Mouse (Mus musculus) cerebellum, adult 18-20 months (tissue): ENCODE results near the gene Ube2ql1.
A peak's percentile ranks its signal among the peaks of the same experiment; 100 is the strongest.

Source experiments
- DNase-seq, 2 experiments: peaks; one replicate each; pipeline ENCODE4 v3.0.0; 2021

Gene Ube2ql1

DNA sequence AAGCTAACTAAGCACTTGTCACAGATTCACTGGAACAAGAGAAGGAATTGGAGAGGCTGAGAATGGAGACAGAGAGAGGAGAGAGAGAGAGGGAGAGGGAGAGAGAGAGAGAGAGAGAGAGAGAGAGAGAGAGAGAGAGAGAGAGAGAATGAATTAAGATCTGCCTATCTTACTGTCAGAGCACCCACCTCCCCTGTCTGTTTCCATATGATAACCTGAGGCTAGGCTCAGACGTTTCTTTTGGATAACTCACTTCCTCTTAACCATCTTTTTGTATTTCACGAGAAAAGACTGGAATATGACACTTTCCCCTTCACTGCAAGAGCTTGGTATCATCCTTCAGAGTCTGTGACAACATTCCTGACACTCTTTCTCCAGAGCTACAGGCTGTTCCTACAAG lies 32.8 kb downstream of the Ube2ql1 start:
- DNase-seq: no peak

- DNase-seq: no peak
Measured at GRCm38 (mm10) chr13:69703505-69703904, 36.2 kb downstream of the Ube2ql1 start.

- DNase-seq: no peak
Measured at GRCm38 (mm10) chr13:69701397-69701796, 38.3 kb downstream of the Ube2ql1 start.

- DNase-seq: no peak
Measured at GRCm38 (mm10) chr13:69700827-69701226, 38.9 kb downstream of the Ube2ql1 start.

DNA sequence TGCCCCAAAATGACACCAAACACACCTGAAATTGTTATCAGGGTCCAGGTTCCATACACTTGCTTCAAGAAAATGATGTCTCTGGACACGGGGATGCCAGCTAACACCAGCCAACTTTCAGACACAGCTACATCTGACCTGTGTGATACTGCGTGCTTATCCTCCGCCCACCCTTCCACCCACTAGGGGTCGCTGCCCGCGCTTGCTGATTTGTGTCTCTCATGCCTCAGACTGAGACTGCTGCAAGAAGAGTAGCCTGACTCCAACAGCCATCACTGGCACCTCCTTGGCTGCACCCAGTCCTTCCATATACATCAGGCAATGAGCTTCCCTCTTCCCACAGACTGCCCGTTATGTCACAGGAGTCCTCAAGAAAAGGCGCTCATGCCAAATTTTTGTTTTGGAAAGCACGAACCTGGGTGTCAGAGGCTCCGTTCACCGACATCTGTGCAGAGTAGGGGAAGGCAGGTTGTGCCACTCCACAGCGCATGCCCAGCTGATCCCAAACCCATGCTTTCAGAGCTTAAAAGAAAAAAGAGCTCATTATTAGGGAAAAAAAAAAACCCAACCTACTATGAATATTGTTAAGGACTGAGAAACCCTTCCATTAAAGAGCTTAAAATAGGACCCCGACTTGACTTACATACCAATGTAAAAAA lies 43.2 kb downstream of the Ube2ql1 start:
- DNase-seq: peak; percentile 89 to 91

DNA sequence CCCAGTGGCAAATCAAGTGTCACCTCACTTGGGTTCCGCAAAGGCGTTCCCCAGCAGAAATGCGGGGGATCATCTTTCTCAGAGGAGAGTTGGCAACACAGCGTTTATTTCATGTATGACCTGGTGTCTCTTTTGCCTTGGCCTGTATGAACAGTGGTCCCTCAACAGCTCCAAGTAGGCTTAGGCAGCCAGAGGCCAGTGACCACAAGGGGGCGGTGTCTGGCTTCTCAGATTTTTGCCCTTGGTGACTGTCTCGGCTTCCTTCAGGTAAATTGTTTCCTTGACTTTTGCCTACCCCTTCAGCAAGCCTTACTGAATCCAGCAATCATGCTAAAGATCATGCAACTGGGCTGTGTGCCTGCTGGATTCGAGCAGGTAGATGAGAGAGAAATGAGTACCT lies 48.6 kb downstream of the Ube2ql1 start:
- peak; percentile 53 to 68 for DNase-seq

DNA sequence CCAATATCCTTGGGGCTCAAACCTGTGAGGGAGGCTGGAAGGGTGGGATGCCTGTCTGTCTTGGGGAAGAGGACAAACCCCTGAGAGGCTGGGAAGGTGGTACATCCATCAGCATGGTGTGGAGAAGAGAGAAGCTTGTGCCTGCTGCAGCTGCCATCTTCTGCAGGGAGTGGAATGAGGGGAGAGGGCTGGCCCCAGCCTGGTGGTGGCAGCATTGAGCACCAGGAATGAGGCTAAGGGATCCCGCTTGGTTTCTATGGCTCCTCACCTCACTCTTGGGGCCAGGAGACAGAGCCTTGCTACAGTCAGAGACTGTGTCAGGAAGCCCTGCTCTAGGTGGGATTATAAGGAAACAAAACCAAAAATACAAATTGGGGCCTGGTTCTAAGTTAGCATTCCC lies 52.7 kb downstream of the Ube2ql1 start:
- DNase-seq: peak in 1 of 2 experiments; percentile 23

GRCm38 (mm10) chr13:69685406-69685818 lies 54.3 kb downstream of the Ube2ql1 start:
- no peak for DNase-seq

DNA sequence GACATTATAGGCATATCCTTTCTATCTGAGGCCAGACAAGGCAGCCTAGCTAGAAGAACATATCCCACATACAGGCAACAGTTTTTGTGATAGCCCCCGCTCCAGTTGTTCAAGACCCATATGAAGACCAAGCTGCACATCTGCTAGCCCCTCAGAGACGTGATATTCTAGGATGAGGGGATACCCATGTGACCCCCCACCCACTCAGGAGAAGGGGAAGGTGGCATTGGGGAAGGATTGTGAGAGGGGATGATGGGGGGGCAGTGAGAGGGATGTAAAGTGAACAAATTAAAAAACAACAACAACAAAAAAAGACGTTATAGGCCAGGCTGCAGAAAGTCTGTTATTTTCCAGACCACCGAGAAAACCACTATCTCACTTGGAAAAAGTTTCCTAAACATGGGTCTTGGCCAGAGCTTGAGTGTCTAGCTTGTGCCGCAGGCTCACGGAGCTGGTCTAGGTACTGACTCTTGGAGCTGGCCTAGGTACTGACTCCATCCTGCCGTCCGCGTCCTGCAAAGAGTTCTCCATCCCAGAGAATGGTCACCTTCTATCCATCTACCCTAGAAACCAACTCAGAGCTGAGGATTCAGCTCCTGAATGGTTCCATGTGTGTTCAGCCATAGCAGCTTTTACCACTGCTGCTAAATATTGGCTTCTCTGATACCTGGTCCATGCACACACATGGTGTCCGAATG lies 65.6 kb downstream of the Ube2ql1 start:
- DNase-seq: no peak

DNA sequence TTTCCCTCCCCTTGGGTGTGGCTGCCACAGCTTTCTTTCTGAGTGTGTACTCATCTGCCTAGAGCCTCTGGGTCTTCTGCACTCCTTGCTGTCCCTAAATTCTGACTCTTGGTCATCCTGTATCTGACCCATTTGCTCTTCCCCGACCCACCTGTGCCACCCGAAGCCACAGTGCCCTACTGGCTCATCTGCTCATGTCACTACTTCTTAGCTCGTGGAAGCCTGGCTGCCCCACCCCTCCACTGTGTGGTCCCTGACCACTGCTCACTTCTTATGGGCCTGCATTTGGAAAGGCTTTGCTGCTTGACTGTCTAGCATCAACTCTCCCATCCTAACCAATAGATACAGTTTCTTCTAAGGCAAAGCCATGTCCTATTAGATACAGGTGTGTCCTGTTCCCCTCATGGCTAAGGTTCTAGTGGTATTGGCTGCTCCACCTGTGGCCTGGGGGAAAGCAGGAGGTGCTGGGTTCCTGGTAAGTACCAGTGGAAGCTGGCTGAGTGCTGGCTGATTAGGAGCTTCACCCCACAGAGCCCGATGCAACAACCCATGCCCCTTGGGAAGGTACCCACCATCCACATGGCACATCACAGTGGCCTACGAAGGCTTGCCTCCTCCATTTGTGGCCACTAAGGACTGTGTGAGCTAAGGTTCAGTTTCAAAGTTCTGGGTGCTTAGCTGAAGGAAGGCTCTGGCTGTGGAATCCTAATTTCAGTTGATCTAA lies 66.3 kb downstream of the Ube2ql1 start:
- DNase-seq: no peak

DNA sequence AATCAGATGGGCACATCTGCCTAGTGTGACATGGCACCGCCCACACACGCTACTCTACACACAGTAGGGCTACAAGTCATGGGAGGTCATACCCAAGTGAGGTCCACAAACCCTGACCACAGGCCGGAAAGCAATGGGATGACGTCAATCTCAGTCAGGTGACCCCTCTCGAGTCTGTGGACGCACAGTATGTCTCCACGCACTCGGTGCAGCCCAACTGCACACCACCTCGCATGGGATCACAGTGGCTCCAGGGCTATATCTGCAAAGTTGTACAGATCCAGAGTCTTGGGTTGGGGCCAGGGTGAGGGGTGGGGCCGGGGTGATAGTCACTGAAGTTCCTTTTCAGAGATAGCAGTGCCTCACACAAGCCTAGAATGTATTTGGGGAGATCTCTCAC lies 67.1 kb downstream of the Ube2ql1 start:
- DNase-seq: no peak

DNA sequence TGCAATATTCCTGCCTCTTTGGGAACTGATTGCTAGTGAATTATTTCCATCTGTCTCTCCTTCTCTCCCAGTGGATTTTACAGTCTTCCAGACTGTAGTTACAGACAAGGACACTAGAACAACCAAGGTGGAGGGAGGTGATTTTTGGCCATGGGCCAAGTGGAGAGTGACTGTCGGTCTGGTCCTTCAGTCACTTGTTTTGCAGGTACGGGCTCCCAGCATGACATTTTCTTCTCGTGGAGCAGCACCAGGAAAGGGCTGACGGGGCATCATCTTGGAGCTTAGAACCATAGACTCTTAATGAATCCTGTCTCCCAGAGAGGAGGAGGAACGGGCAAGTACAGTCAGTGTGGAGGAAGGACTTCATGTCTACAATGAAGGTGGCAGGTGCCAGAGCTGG lies 67.6 kb downstream of the Ube2ql1 start:
- no peak for DNase-seq

- no peak for DNase-seq
Measured at GRCm38 (mm10) chr13:69654508-69654907, 85.2 kb downstream of the Ube2ql1 start.
